Mouse (Mus musculus) T-helper 17 cell (primary cell): ENCODE data around the gene Vmn1r61.

Experiments used
- in situ Hi-C, 2 experiments: fragments of 300-600 bp; cut with MboI, MseI; formaldehyde crosslinking; loops; 1 replicate in 1 of 2; 2 replicates in 1 of 2; pipeline ENCODE4 v1.15.1; 2025; ENCODE audit warnings: high pct_unique_total_duplicates in 2 of 2

The Vmn1r61 gene

DNA sequence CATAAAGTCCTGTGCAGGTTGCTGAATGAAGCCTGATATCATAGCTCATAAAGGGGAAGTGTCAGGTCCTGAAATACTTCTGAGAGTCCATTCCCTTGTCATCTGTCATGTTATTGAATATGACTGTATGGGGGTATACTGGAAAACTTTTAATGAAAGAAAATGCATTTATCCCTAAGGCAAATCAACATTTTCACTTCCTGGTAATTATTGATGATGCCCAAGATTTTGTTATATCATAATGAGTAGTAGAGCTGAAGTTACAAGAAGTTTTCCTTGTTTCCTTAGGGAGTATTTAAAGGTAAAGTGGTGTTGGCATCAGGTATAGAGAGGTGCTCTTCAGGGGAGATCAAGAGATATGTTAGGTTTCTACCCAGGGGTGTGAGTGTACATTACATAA, at the start of gene Vmn1r61:
Gene Vmn1r61, minus strand, starts transcription at position 101 of the 400 bp plus-strand sequence.
- in situ Hi-C loops, result no loop called here
